Mouse (Mus musculus): Measurements from ENCODE around the gene Pcsk6. TPM values are rescaled to one million over a fixed set of nuclear protein-coding genes. Genes with fewer than 3 reads are reported as not detected.
"Not testable (repeated sequence)": the region's sequence is repeated elsewhere in the genome, so short reads cannot be mapped to it uniquely, and the experiment has no call there.

Pcsk6 gene
- polyA plus RNA-seq, 1 experiment from 2014 or later = 16.0 TPM

DNA sequence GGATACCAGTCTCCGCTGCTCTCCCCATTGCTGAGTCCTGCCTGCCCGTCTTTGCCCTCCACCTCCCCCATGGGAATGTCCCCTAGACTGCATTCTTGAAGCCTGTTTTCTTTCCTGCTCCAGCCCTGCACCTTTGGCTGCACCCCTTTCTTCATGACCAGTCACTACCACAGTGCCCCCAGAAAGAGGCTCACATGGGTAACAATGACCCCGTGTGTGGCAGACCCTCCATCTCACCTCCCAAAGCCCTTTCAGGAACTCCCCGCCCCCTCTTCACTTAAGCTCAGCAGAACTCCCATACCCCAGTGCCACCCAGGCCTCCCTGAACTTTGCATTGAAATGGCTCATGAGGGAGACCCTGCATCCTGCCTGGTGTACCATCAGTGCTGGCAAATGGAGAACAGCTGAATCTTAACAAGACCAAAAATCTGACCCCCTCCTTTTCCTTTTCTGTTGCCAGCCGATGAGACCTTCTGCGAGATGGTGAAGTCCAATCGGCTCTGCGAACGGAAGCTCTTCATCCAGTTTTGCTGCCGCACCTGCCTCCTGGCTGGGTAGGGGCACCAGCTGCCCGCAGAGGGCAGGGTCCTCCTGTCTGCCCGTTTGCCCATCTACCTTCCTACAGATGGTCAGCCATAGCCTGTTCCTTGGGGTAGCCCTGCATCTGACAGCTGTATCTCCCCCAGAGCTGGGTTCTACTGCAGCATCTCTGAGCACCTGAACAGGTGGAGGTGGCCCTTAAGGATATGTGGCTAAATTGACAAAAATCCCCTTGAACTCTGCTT is 187.1 kb downstream of the Pcsk6 start:
- no peak for DNase-seq (ENCODE audit: low spot score)
- Histone ChIP-seq H3K4me3 (ENCODE audit: low read depth, low read length) (no peak overlapping the region), H3K27me3 (replicated peaks; ENCODE audit: control insufficient read depth, insufficient read depth, low read length) (no peaks in the 10 kb centered on the region), H3K9me3 (ENCODE audit: control insufficient read depth, low read length) (no peaks in the 10 kb centered on the region), H3K4me2 (ENCODE audit: low read depth, low read length) (no peak overlapping the region), H3K27ac (replicated peaks; ENCODE audit: low read depth, low read length) (no peak overlapping the region), H3K4me1 (ENCODE audit: control insufficient read depth, insufficient read depth, low read length) (0 out of 2 replicates have a peak, but pooled peaks cover 9% of the 10 kb centered on the region), H3K9ac (ENCODE audit: low read depth, low read length) (no peak overlapping the region), H3K36me3 (ENCODE audit: control insufficient read depth, insufficient read depth, low read length) (no peaks in the 10 kb centered on the region)
- ATAC-seq (ENCODE audit: low read depth) = no peak
- WGBS = 84% methylated on average over 12 of the region's 12 CpGs

DNA sequence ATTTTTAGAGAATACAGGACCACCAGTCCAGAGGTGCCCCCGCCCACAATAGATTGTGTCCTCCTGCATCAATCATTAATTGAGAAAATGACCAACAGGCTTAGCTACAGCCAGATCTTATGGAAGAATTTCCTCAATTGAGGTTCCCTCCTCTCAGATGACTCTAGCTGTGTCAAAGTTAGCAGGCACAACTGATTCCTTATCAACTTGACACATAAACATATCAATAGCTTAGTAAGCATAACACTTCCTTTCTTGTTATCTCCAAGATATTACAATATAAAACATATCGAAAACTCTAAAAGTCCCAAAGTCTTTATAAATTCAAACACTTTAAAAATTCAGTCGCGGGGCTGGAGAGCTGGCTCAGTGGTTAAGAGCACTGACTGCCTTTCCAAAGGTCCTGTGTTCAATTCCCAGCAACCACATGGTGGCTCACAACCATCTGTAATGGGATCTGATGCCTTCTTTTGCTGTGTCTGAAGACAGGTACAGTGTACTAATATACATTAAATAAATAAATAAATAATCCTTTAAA is 192.5 kb downstream of the Pcsk6 start:
- Histone ChIP-seq H3K4me3 (ENCODE audit: low read depth, low read length) (no peak overlapping the region), H3K9me3 (ENCODE audit: control insufficient read depth, low read length) (no peaks in the 10 kb centered on the region), H3K27me3 (replicated peaks; ENCODE audit: control insufficient read depth, insufficient read depth, low read length) (no peaks in the 10 kb centered on the region), H3K4me1 (ENCODE audit: control insufficient read depth, insufficient read depth, low read length) (no peaks in the 10 kb centered on the region), H3K9ac (ENCODE audit: low read depth, low read length) (no peak overlapping the region), H3K36me3 (ENCODE audit: control insufficient read depth, insufficient read depth, low read length) (no peaks in the 10 kb centered on the region), H3K4me2 (ENCODE audit: low read depth, low read length) (no peak overlapping the region), H3K27ac (replicated peaks; ENCODE audit: low read depth, low read length) (no peak overlapping the region)
- DNase-seq (ENCODE audit: low spot score) (no peak), ATAC-seq (ENCODE audit: low read depth) (no peak)
- WGBS = 87% methylated on average over 4 of the region's 4 CpGs

DNA sequence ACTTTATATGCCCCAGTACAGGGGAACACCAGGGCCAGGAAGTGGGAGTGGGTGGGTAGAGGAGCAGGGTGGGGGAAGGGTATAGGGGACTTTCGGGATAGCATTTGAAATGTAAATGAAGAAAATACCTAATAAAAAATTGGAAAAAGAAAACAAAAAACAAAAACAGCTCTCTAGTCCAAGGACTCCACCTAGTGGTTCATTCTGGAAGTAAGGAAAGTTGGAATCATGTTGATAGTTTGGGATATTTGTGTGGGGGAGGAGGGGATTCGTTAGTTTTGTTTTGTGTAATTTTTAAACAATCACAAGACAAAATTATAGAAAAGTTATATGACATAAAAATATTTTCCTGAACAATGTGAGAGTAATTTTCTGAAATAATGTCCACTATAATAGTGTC is 193.8 kb downstream of the Pcsk6 start:
- WGBS = 14% methylated on average over 2 of the region's 2 CpGs
- DNase-seq (ENCODE audit: low spot score) = not testable (repeated sequence)

DNA sequence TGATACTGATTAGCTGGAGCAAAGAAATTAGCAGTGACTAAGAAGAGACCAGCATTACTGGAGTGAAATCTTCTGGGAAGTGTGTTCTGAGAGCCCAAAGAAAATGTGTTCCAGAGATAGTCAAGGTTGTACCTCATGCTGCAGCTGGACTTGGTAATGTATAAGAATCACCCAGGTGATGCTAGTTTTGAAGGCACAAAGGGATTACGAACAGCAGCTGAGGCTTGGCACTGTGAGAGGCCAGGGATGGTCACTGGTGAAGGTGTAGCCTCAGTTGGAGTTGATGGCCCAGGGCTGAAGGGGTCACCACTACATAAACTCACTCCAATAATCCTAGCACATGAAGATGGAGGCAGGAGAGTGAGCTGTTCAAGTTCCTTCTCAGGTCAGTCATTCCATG is 197.2 kb downstream of the Pcsk6 start, which contains the start of gene Snrpa1:
Gene Snrpa1 (plus strand): TSS at position 301 of the 400 bp plus-strand sequence.
- H3K27me3 ChIP-seq (replicated peaks; ENCODE audit: control insufficient read depth, insufficient read depth, low read length) = no peaks in the 10 kb centered on the region
- DNase-seq (ENCODE audit: low spot score) (no peak), ATAC-seq (ENCODE audit: low read depth) (no peak)
- peak within 1 kb of the TSS; percentile 90 for H3K4me2 ChIP-seq (ENCODE audit: low read depth, low read length)
- H3K9me3 ChIP-seq (ENCODE audit: control insufficient read depth, low read length) = no peaks in the 10 kb centered on the region
- peak within 1 kb of the TSS; percentile 86 for H3K4me3 ChIP-seq (ENCODE audit: low read depth, low read length)
- WGBS = 76% methylated on average over 1 of the region's 1 CpGs
- H3K36me3 ChIP-seq (ENCODE audit: control insufficient read depth, insufficient read depth, low read length) = peaks cover 10% of the 10 kb centered on the region; the same call in 1 of the 2 replicates
- no peak within 1 kb of the TSS for H3K27ac ChIP-seq (replicated peaks; ENCODE audit: low read depth, low read length)
- peak within 1 kb of the TSS; percentile 89 for H3K9ac ChIP-seq (ENCODE audit: low read depth, low read length)
- H3K4me1 ChIP-seq (ENCODE audit: control insufficient read depth, insufficient read depth, low read length) = peaks cover 13% of the 10 kb centered on the region

More for the DNA sequence above, 193.8 kb downstream of the Pcsk6 start:
- not testable (repeated sequence) for H3K27ac ChIP-seq (replicated peaks; ENCODE audit: low read depth, low read length); H3K4me3 ChIP-seq (ENCODE audit: low read depth, low read length); ATAC-seq (ENCODE audit: low read depth); H3K9me3 ChIP-seq (ENCODE audit: control insufficient read depth, low read length); H3K4me2 ChIP-seq (ENCODE audit: low read depth, low read length); H3K27me3 ChIP-seq (replicated peaks; ENCODE audit: control insufficient read depth, insufficient read depth, low read length); H3K4me1 ChIP-seq (ENCODE audit: control insufficient read depth, insufficient read depth, low read length); H3K36me3 ChIP-seq (ENCODE audit: control insufficient read depth, insufficient read depth, low read length); H3K9ac ChIP-seq (ENCODE audit: low read depth, low read length)

DNA sequence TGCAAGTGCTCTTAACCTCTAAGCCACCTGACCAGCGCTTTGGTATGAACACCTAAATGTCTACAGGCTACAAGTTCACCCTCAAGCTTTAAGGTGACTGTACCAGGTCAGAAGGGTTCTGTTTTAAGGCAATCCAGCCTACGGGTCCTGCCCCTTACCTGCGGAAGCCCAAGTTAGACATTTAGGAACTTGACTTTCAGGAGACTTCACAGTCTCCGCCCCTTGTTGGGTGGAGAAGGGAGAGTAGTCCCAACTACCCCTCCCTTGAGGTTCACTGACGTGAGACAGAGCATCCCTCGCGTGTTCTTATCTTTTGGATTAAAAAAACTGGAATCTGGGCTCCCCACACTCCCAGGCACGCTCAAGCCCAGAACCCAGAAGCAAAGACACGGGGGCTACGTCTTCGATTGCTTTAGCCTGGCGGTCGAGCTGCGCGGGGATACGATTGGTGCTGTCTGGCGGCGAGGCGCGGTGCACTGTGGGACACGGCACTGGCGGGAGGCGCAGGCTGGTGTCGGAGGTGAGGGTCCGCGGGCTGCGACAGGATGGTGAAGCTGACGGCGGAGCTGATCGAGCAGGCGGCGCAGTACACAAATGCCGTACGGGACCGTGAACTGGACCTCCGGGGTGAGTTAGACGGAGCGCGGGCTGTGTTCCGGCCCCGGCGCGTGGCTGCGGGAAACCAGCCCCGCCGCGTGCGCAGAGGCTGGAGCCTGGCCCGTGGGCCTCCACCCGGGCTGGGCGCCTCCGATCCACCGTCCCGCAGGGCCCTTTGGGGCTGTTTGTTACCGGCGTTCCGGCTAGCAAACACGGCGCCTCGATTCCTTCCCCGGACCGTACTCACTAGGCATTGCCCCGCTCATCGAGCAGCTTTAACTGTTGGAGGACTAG is 198.8 kb downstream of the Pcsk6 start:
- Histone ChIP-seq H3K9me3 (ENCODE audit: control insufficient read depth, low read length) (no peaks in the 10 kb centered on the region), H3K9ac (ENCODE audit: low read depth, low read length) (peak overlapping the region; percentile 89), H3K4me2 (ENCODE audit: low read depth, low read length) (peak overlapping the region; percentile 90), H3K27ac (replicated peaks; ENCODE audit: low read depth, low read length) (peak overlapping the region; percentile 65), H3K4me3 (ENCODE audit: low read depth, low read length) (peak overlapping the region; percentile 86), H3K27me3 (replicated peaks; ENCODE audit: control insufficient read depth, insufficient read depth, low read length) (no peaks in the 10 kb centered on the region), H3K36me3 (ENCODE audit: control insufficient read depth, insufficient read depth, low read length) (peaks cover 23% of the 10 kb centered on the region), H3K4me1 (ENCODE audit: control insufficient read depth, insufficient read depth, low read length) (peaks cover 13% of the 10 kb centered on the region)
- DNase-seq (ENCODE audit: low spot score) = peak; percentile 94
- ATAC-seq (ENCODE audit: low read depth) = peak; percentile 97
- under 1% methylated on average over 43 of the region's 64 CpGs for WGBS

DNA sequence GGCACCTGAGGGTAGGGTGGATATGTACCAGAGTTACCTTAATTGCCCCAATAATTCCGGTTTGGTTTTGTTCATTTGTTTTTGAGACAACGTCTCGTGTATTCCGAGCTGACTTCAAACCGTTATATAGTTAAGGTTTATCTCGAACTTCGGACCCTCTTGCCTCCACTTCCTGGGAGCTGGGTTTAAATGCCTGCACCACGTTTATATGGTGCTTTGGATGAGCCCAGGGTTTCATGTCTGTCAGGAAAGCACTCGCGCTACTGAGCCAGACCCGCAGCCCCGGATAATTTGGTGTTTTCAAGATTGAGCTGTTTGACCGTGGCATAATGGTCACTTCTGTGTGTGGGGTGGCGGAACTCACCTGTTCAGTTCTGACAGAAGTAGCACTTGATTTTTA is 199.5 kb downstream of the Pcsk6 start:
- Histone ChIP-seq H3K4me1 (ENCODE audit: control insufficient read depth, insufficient read depth, low read length) (peaks cover 13% of the 10 kb centered on the region), H3K9ac (ENCODE audit: low read depth, low read length) (peak overlapping the region; percentile 89), H3K4me3 (ENCODE audit: low read depth, low read length) (peak overlapping the region; percentile 86), H3K27me3 (replicated peaks; ENCODE audit: control insufficient read depth, insufficient read depth, low read length) (no peaks in the 10 kb centered on the region), H3K9me3 (ENCODE audit: control insufficient read depth, low read length) (no peaks in the 10 kb centered on the region), H3K27ac (replicated peaks; ENCODE audit: low read depth, low read length) (no peak overlapping the region; the same call in 1 of the 2 replicates), H3K36me3 (ENCODE audit: control insufficient read depth, insufficient read depth, low read length) (peaks cover 28% of the 10 kb centered on the region), H3K4me2 (ENCODE audit: low read depth, low read length) (peak overlapping the region; percentile 90)
- under 1% methylated on average over 14 of the region's 14 CpGs for WGBS
- DNase-seq (ENCODE audit: low spot score) (no peak), ATAC-seq (ENCODE audit: low read depth) (no peak)

DNA sequence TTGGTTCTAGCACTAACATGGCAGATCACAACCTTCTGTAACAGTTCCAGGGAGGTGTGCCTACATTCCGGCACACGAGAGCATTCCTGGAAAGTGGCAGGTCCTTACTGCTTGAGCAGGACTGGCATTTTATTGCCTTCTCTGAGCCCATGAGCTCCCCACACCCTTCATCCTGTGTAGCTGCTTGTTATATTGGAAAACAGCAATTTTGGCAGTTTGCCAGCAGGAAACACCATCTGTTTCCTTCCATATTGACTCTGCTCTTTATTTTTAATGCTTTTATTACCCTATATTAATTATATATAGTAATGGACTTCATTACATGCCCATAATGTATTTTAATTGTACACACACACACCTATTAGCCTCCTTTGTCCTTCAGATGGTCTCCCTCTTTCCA is 214.9 kb downstream of the Pcsk6 start:
- Histone ChIP-seq H3K9ac (ENCODE audit: low read depth, low read length) (no peak overlapping the region), H3K27me3 (replicated peaks; ENCODE audit: control insufficient read depth, insufficient read depth, low read length) (no peaks in the 10 kb centered on the region), H3K9me3 (ENCODE audit: control insufficient read depth, low read length) (no peaks in the 10 kb centered on the region), H3K27ac (replicated peaks; ENCODE audit: low read depth, low read length) (no peak overlapping the region), H3K36me3 (ENCODE audit: control insufficient read depth, insufficient read depth, low read length) (peaks cover 53% of the 10 kb centered on the region), H3K4me1 (ENCODE audit: control insufficient read depth, insufficient read depth, low read length) (peaks cover 11% of the 10 kb centered on the region), H3K4me2 (ENCODE audit: low read depth, low read length) (no peak overlapping the region), H3K4me3 (ENCODE audit: low read depth, low read length) (no peak overlapping the region)
- WGBS = 76% methylated on average over 2 of the region's 2 CpGs
- DNase-seq (ENCODE audit: low spot score) (no peak), ATAC-seq (ENCODE audit: low read depth) (no peak)

DNA sequence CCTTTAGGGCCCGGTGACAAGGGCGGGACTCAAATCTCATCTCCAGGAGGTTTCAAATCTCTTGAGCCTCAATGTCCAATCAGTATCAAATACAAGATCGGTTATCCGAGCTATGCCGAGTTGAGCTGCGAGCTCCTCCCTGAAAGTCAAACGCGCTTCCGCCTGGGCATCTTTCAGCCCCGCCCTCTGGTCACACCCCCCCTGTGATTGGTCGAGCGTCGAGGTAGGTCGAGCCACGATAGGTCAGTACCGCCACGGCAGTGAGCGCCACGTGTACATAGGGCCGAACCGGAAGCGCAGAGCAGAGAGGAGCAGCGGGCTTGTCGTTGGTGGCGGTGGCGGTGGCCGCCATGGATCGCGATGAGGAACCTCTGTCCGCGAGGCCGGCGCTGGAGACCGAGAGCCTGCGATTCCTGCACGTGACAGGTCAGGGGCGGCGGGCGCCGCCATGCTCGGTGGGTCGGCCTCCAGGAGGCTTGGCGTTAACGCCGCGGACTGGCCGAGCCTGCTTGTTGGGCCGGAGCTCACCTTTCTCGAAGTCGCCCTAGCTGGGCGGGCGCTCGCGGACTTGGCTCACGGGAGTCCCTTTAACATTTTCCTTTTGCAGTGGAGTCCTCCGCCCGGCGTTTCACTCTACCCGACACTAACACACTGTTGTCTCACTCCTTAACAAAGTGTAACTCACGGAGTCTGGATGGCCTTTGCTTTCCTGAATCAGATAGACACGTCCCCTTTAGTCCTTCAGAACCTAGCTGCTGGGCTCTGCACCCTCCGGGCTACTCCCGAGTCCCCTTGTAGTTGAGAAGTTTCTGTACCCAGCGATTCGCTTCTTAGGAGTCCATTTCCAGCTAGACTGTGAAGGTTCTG is 218.1 kb downstream of the Pcsk6 start, which contains the start of gene Selenos:
Gene Selenos (plus strand): TSS at position 286 of the 867 bp plus-strand sequence.
- under 1% methylated on average over 44 of the region's 65 CpGs for WGBS
- Histone ChIP-seq H3K4me2 (ENCODE audit: low read depth, low read length) (peak within 1 kb of the TSS; percentile 63), H3K36me3 (ENCODE audit: control insufficient read depth, insufficient read depth, low read length) (peaks cover 54% of the 10 kb centered on the region)

More for the DNA sequence above, 218.1 kb downstream of the Pcsk6 start, which contains the start of gene Selenos:
- ATAC-seq (ENCODE audit: low read depth) = peak; percentile 99
- DNase-seq (ENCODE audit: low spot score) = peak; percentile 99
- Histone ChIP-seq H3K4me3 (ENCODE audit: low read depth, low read length) (peak within 1 kb of the TSS; percentile 89), H3K4me1 (ENCODE audit: control insufficient read depth, insufficient read depth, low read length) (peaks cover 11% of the 10 kb centered on the region), H3K9ac (ENCODE audit: low read depth, low read length) (peak within 1 kb of the TSS; percentile 90), H3K9me3 (ENCODE audit: control insufficient read depth, low read length) (no peaks in the 10 kb centered on the region), H3K27ac (replicated peaks; ENCODE audit: low read depth, low read length) (peak within 1 kb of the TSS; percentile 78), H3K27me3 (replicated peaks; ENCODE audit: control insufficient read depth, insufficient read depth, low read length) (no peaks in the 10 kb centered on the region)
